Mouse (Mus musculus): Measurements from ENCODE around the gene Cacna1c. TPM values are rescaled to one million over a fixed set of nuclear protein-coding genes. Genes with fewer than 3 reads are reported as not detected.

The Cacna1c gene
- polyA plus RNA-seq, 1 experiment: not detected

DNA sequence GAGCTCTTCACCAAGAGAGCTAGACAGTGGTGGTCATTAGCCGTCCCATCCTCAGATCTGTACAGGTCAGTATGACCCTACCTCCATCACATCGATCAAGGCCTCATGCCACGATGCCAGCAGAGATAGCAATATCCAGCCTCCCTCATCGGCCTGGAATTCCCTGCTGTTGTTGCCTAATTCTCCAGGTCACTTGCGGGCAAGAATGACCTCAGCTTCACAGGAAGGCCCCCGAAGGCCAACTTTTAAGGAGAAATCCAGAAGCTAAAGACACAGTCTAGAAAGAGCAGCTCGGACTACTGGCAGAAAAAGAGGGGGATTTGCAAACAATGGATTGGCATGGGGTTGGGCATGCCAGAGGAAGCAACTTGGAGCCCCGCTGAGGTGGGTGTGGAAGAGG is 256.6 kb downstream of the Cacna1c start:
- H3K4me3 ChIP-seq: no peak overlapping the region
- no peak overlapping the region for H3K4me2 ChIP-seq (ENCODE audit: low read depth)
- H3ac ChIP-seq (ENCODE audit: control insufficient read depth, insufficient read length): no peak overlapping the region
- peaks cover 7% of the 10 kb centered on the region for H3K27me3 ChIP-seq (ENCODE audit: control insufficient read depth, insufficient read depth, insufficient read length)
- TF ChIP-seq MYOD1 (IDR thresholded peaks at IDR 0.05; ENCODE audit: control insufficient read depth in 1 of 3, insufficient read length in 2 of 3, low read depth in 2 of 3) (no peak), REST (IDR thresholded peaks at IDR 0.05; ENCODE audit: insufficient read depth, insufficient read length) (no peak), SRF (IDR thresholded peaks at IDR 0.05; ENCODE audit: control insufficient read depth, insufficient read length, low read depth) (no peak), TCF12 (IDR thresholded peaks at IDR 0.05; ENCODE audit: insufficient read depth, poor library complexity, severe bottlenecking) (no peak)
- no peaks in the 10 kb centered on the region for H3K36me3 ChIP-seq (ENCODE audit: control insufficient read depth, insufficient read depth)
- no peaks in the 10 kb centered on the region for H3K79me2 ChIP-seq (ENCODE audit: control insufficient read depth, insufficient read depth)

DNA sequence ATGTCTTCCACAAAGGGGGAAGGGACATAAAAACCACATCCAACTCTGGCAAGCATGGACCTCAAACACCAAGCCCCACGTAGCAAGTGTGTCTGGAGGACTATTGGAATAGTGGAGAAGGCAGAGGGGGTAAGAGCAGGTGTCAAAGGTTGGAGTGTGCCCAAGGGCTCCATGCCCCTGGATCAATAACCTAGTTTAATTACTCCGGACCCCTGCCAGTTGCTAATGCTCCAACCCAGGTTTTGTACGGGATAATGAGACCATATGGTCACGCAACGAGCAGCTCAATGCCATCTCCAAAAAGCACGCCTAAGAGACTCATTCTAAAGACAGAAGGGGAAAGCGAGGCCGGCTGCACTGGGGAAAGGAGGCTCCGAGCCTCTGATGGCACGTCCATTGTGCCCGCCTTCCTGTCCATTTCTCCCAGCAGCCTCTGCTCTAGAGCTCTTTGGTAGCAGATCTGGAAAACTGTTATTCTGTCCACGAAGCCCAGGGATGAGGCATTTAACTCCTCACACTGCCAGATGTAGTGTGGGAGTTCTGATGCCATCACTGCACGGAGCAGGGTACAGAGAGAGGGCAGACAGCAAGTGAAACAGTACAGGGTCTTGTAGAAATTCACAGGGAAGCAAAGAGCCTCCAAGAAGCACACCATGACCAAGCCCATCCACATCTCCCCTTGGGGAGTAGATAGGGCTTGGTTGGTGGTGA is 257.7 kb downstream of the Cacna1c start:
- no peaks in the 10 kb centered on the region for H3K36me3 ChIP-seq (ENCODE audit: control insufficient read depth, insufficient read depth)
- H3K79me2 ChIP-seq (ENCODE audit: control insufficient read depth, insufficient read depth): no peaks in the 10 kb centered on the region
- H3K4me2 ChIP-seq (ENCODE audit: low read depth): no peak overlapping the region
- TF ChIP-seq E2F4 (IDR thresholded peaks at IDR 0.05; ENCODE audit: insufficient read depth): no peak
- no peak for TF ChIP-seq USF1 (IDR thresholded peaks at IDR 0.05; ENCODE audit: low read depth)
- TF ChIP-seq POLR2AphosphoS2 (IDR thresholded peaks at IDR 0.05; ENCODE audit: insufficient read length, low read depth): no peak
- no peak for TF ChIP-seq MYOD1 (IDR thresholded peaks at IDR 0.05; ENCODE audit: control insufficient read depth in 1 of 3, insufficient read length in 2 of 3, low read depth in 2 of 3)
- TF ChIP-seq MAX (IDR thresholded peaks at IDR 0.05; ENCODE audit: low read depth): no peak
- TF ChIP-seq REST (IDR thresholded peaks at IDR 0.05; ENCODE audit: insufficient read depth, insufficient read length): no peak
- H3K27me3 ChIP-seq (ENCODE audit: control insufficient read depth, insufficient read depth, insufficient read length): peaks cover 7% of the 10 kb centered on the region
- no peak overlapping the region for H3K4me3 ChIP-seq
- H3ac ChIP-seq (ENCODE audit: control insufficient read depth, insufficient read length): no peak overlapping the region

DNA sequence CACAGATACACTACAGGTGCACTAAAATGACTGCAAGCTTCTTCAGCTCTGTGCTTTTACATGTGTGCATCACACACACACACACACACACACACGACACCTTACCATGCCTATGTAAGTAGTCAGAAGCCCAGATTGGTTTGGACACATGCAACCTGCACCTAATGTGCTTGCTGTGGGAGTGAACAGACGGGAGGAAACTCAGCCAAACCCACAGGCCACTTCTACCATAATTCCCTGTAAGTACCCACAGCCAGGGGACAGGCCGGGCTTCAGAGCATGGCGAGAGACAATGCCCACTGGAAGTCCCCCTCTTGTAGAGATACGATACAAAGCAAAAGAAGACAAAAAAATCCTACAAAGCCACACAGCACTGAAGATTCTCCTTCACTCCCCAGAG is 258.7 kb downstream of the Cacna1c start:
- Histone ChIP-seq H3K4me2 (ENCODE audit: low read depth) (no peak overlapping the region), H3K79me2 (ENCODE audit: control insufficient read depth, insufficient read depth) (no peaks in the 10 kb centered on the region), H3K4me3 (no peak overlapping the region), H3K36me3 (ENCODE audit: control insufficient read depth, insufficient read depth) (no peaks in the 10 kb centered on the region), H3K27me3 (ENCODE audit: control insufficient read depth, insufficient read depth, insufficient read length) (peaks cover 7% of the 10 kb centered on the region), H3ac (ENCODE audit: control insufficient read depth, insufficient read length) (no peak overlapping the region)
- TF ChIP-seq E2F4 (IDR thresholded peaks at IDR 0.05; ENCODE audit: insufficient read depth) (no peak), MAX (IDR thresholded peaks at IDR 0.05; ENCODE audit: low read depth) (no peak), REST (IDR thresholded peaks at IDR 0.05; ENCODE audit: insufficient read depth, insufficient read length) (no peak), CEBPB (IDR thresholded peaks at IDR 0.05; ENCODE audit: insufficient read depth, poor library complexity, severe bottlenecking) (no peak), MYOD1 (IDR thresholded peaks at IDR 0.05; ENCODE audit: control insufficient read depth in 1 of 3, insufficient read length in 2 of 3, low read depth in 2 of 3) (no peak), MYOG (IDR thresholded peaks at IDR 0.05; ENCODE audit: control insufficient read depth in 1 of 3, insufficient read depth in 1 of 3, insufficient read length in 2 of 3, low read depth in 2 of 3) (no peak), USF1 (IDR thresholded peaks at IDR 0.05; ENCODE audit: low read depth) (no peak), POLR2AphosphoS2 (IDR thresholded peaks at IDR 0.05; ENCODE audit: insufficient read length, low read depth) (no peak), POLR2A (IDR thresholded peaks at IDR 0.05; ENCODE audit: insufficient read length, low read depth) (no peak), TCF12 (IDR thresholded peaks at IDR 0.05; ENCODE audit: insufficient read depth, poor library complexity, severe bottlenecking) (no peak), TCF3 (IDR thresholded peaks at IDR 0.05; ENCODE audit: insufficient read length, low read depth) (no peak), SRF (IDR thresholded peaks at IDR 0.05; ENCODE audit: control insufficient read depth, insufficient read length, low read depth) (no peak)

DNA sequence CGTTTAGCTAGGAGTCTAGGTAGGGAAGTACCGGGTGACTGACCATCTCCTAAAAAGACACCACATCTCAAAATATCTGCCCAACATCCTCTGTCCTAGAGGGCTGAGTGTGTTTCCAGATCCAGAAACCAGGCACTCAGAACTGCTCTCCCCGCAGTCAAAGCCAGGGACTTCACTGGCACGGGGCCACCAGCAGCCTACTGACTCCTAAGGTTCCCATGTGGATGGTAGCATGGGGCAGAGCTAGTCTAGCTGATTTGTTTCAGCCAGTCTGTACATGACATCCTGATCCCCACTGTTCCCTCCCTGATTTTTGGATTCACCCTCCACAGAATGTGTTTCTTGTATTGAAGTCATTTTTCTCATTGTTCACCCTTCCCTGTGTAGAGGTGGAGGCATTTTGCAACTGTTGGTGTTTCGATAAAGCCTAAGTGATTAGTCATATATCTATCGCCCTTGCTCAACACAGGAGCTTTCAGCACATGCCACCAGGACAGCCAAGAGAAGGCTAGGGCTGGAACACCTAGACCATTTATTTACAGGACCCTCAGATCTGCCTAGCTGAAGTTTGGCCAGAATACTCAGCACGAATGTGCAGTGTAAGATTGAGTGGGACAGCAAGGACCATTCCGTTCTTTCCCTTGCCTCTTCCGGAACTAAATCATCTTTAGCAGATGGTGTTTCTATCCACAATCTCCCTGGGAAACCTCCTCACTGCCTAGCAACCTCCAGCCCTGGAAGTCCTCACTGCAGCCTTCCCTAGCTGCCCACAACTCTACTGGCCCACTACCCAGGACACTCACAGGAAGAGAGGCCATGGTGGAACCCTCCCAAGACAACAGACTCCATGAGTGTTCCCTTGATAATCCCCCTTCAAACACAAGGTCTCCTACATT is 260.4 kb downstream of the Cacna1c start:
- Histone ChIP-seq H3K79me2 (ENCODE audit: control insufficient read depth, insufficient read depth) (no peaks in the 10 kb centered on the region), H3K4me2 (ENCODE audit: low read depth) (no peak overlapping the region), H3ac (ENCODE audit: control insufficient read depth, insufficient read length) (no peak overlapping the region), H3K4me3 (no peak overlapping the region), H3K27me3 (ENCODE audit: control insufficient read depth, insufficient read depth, insufficient read length) (no peaks in the 10 kb centered on the region), H3K36me3 (ENCODE audit: control insufficient read depth, insufficient read depth) (no peaks in the 10 kb centered on the region)
- TF ChIP-seq USF1 (IDR thresholded peaks at IDR 0.05; ENCODE audit: low read depth) (no peak), TCF12 (IDR thresholded peaks at IDR 0.05; ENCODE audit: insufficient read depth, poor library complexity, severe bottlenecking) (no peak), MAX (IDR thresholded peaks at IDR 0.05; ENCODE audit: low read depth) (no peak), POLR2A (IDR thresholded peaks at IDR 0.05; ENCODE audit: insufficient read length, low read depth) (no peak), MYOD1 (IDR thresholded peaks at IDR 0.05; ENCODE audit: control insufficient read depth in 1 of 3, insufficient read length in 2 of 3, low read depth in 2 of 3) (no peak)

DNA sequence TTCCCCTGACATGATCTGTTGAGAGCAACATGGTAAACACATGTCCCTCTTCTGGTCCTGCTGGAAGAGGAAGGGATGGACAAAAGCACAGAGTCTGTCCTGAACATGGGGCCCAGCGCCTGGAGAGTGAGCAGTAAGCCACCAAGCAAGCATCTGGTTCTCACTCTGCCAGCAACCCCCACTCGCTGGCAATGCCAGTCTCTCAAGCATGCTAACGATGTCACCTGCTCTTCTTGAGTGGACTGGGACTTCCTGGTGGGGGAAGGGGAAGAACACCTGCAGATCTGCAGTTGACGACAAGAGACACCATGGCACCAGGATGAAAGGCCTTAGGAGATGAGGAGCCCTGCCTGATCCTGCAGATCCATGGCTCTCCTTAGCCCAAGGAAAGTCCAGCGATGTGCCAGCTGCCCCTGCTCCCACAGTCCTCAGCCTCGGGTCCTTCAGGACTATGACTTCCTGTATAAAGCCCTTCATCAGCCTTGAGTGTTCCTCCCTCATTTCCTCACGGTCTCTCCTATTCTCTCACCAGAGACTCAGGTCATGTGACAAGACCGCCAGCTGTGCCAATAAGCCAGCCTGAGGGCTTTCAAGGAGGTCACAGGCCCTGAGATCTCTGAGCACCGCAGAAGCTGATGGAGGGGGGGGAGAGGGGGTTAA is 261.8 kb downstream of the Cacna1c start:
- no peak for TF ChIP-seq SRF (IDR thresholded peaks at IDR 0.05; ENCODE audit: control insufficient read depth, insufficient read length, low read depth)
- no peak for TF ChIP-seq E2F4 (IDR thresholded peaks at IDR 0.05; ENCODE audit: insufficient read depth)
- no peak for TF ChIP-seq MAX (IDR thresholded peaks at IDR 0.05; ENCODE audit: low read depth)
- no peak for TF ChIP-seq MYOD1 (IDR thresholded peaks at IDR 0.05; ENCODE audit: control insufficient read depth in 1 of 3, insufficient read length in 2 of 3, low read depth in 2 of 3)
- TF ChIP-seq POLR2A (IDR thresholded peaks at IDR 0.05; ENCODE audit: insufficient read length, low read depth): no peak
- TF ChIP-seq CEBPB (IDR thresholded peaks at IDR 0.05; ENCODE audit: insufficient read depth, poor library complexity, severe bottlenecking): no peak
- no peak for TF ChIP-seq TCF12 (IDR thresholded peaks at IDR 0.05; ENCODE audit: insufficient read depth, poor library complexity, severe bottlenecking)
- no peak for TF ChIP-seq POLR2AphosphoS2 (IDR thresholded peaks at IDR 0.05; ENCODE audit: insufficient read length, low read depth)
- TF ChIP-seq USF1 (IDR thresholded peaks at IDR 0.05; ENCODE audit: low read depth): no peak
- no peak for TF ChIP-seq REST (IDR thresholded peaks at IDR 0.05; ENCODE audit: insufficient read depth, insufficient read length)
- no peak for TF ChIP-seq MYOG (IDR thresholded peaks at IDR 0.05; ENCODE audit: control insufficient read depth in 1 of 3, insufficient read depth in 1 of 3, insufficient read length in 2 of 3, low read depth in 2 of 3)
- TF ChIP-seq TCF3 (IDR thresholded peaks at IDR 0.05; ENCODE audit: insufficient read length, low read depth): no peak
- Histone ChIP-seq H3ac (ENCODE audit: control insufficient read depth, insufficient read length) (no peak overlapping the region), H3K4me3 (no peak overlapping the region), H3K36me3 (ENCODE audit: control insufficient read depth, insufficient read depth) (no peaks in the 10 kb centered on the region), H3K79me2 (ENCODE audit: control insufficient read depth, insufficient read depth) (no peaks in the 10 kb centered on the region), H3K4me2 (ENCODE audit: low read depth) (no peak overlapping the region), H3K27me3 (ENCODE audit: control insufficient read depth, insufficient read depth, insufficient read length) (no peaks in the 10 kb centered on the region)

Measured in myocyte (in vitro differentiated cells).